Mouse (Mus musculus): ENCODE results near the gene Msl3l2. TPM values are rescaled to one million over a fixed set of nuclear protein-coding genes. Genes with fewer than 3 reads are reported as not detected.

Gene Msl3l2
- polyA plus RNA-seq, 1 experiment from 2014 or later: 9.6 TPM

- ATAC-seq: peak; percentile 82
- no peaks in the 10 kb centered on the region for H3K36me3 ChIP-seq
- WGBS: 14% methylated on average over 27 of the region's 27 CpGs
- peak overlapping the region; percentile 93 for H3K27ac ChIP-seq
- H3K9ac ChIP-seq (replicated peaks): peak overlapping the region; percentile 71
- H3K4me2 ChIP-seq (replicated peaks): peak overlapping the region; percentile 82
- peak overlapping the region; percentile 61 for H3K4me3 ChIP-seq (replicated peaks)
- H3K4me1 ChIP-seq (replicated peaks): peaks cover 11% of the 10 kb centered on the region
- H3K9me3 ChIP-seq: no peaks in the 10 kb centered on the region
- no peaks in the 10 kb centered on the region for H3K27me3 ChIP-seq
Measured at GRCm38 (mm10) chr10:56115636-56116180, 9.0 kb downstream of the Msl3l2 start.

GRCm38 (mm10) chr10:56126972-56127371 is 20.3 kb downstream of the Msl3l2 start:
- no peaks in the 10 kb centered on the region for H3K36me3 ChIP-seq
- no peak overlapping the region for H3K4me2 ChIP-seq (replicated peaks)
- no peaks in the 10 kb centered on the region for H3K27me3 ChIP-seq
- no peak overlapping the region for H3K4me3 ChIP-seq (replicated peaks)
- H3K9ac ChIP-seq (replicated peaks): no peak overlapping the region
- no peak for ATAC-seq
- H3K9me3 ChIP-seq: no peaks in the 10 kb centered on the region
- no peaks in the 10 kb centered on the region for H3K4me1 ChIP-seq (replicated peaks)
- 97% methylated on average over 1 of the region's 1 CpGs for WGBS
- H3K27ac ChIP-seq: no peak overlapping the region

- 80% methylated on average over 2 of the region's 2 CpGs for WGBS
- H3K27ac ChIP-seq: no peak overlapping the region
- H3K4me2 ChIP-seq (replicated peaks): no peak overlapping the region
- no peaks in the 10 kb centered on the region for H3K9me3 ChIP-seq
- no peak for ATAC-seq
- no peaks in the 10 kb centered on the region for H3K36me3 ChIP-seq
- H3K4me1 ChIP-seq (replicated peaks): no peaks in the 10 kb centered on the region
- no peak overlapping the region for H3K9ac ChIP-seq (replicated peaks)
- no peak overlapping the region for H3K4me3 ChIP-seq (replicated peaks)
- H3K27me3 ChIP-seq: no peaks in the 10 kb centered on the region
Measured at GRCm38 (mm10) chr10:56129642-56130041, 22.9 kb downstream of the Msl3l2 start.

- Histone ChIP-seq H3K4me2 (replicated peaks) (no peak overlapping the region), H3K36me3 (no peaks in the 10 kb centered on the region), H3K27ac (no peak overlapping the region), H3K9ac (replicated peaks) (no peak overlapping the region), H3K4me3 (replicated peaks) (no peak overlapping the region), H3K27me3 (no peaks in the 10 kb centered on the region), H3K9me3 (no peaks in the 10 kb centered on the region), H3K4me1 (replicated peaks) (no peaks in the 10 kb centered on the region)
- WGBS: 94% methylated on average over 5 of the region's 5 CpGs
- no peak for ATAC-seq
Measured at GRCm38 (mm10) chr10:56137191-56137590, 30.5 kb downstream of the Msl3l2 start.

GRCm38 (mm10) chr10:56148920-56149319 is 42.2 kb downstream of the Msl3l2 start:
- no peak overlapping the region for H3K27ac ChIP-seq
- H3K36me3 ChIP-seq: peaks cover 5% of the 10 kb centered on the region; the same call in 1 of the 2 replicates
- ATAC-seq: no peak
- H3K4me2 ChIP-seq (replicated peaks): no peak overlapping the region
- no peaks in the 10 kb centered on the region for H3K9me3 ChIP-seq
- no peak overlapping the region for H3K9ac ChIP-seq (replicated peaks)
- no peaks in the 10 kb centered on the region for H3K4me1 ChIP-seq (replicated peaks)
- H3K4me3 ChIP-seq (replicated peaks): no peak overlapping the region
- no peaks in the 10 kb centered on the region for H3K27me3 ChIP-seq
- WGBS: 94% methylated on average over 3 of the region's 3 CpGs

GRCm38 (mm10) chr10:56156956-56157355 is 50.2 kb downstream of the Msl3l2 start:
- H3K4me1 ChIP-seq (replicated peaks): 0 out of 2 replicates have a peak, but pooled peaks cover 3% of the 10 kb centered on the region
- H3K4me2 ChIP-seq (replicated peaks): no peak overlapping the region
- 97% methylated on average over 3 of the region's 3 CpGs for WGBS
- H3K36me3 ChIP-seq: peaks cover 3% of the 10 kb centered on the region; the same call in 1 of the 2 replicates
- no peak for ATAC-seq
- no peaks in the 10 kb centered on the region for H3K9me3 ChIP-seq
- H3K27ac ChIP-seq: no peak overlapping the region
- H3K9ac ChIP-seq (replicated peaks): no peak overlapping the region
- H3K27me3 ChIP-seq: no peaks in the 10 kb centered on the region
- no peak overlapping the region for H3K4me3 ChIP-seq (replicated peaks)

- WGBS: 29% methylated on average over 3 of the region's 3 CpGs
- Histone ChIP-seq H3K4me3 (replicated peaks) (no peak overlapping the region), H3K9ac (replicated peaks) (no peak overlapping the region), H3K27me3 (no peaks in the 10 kb centered on the region), H3K27ac (no peak overlapping the region), H3K9me3 (no peaks in the 10 kb centered on the region), H3K4me2 (replicated peaks) (no peak overlapping the region), H3K4me1 (replicated peaks) (0 out of 2 replicates have a peak, but pooled peaks cover 3% of the 10 kb centered on the region), H3K36me3 (no peaks in the 10 kb centered on the region)
- peak; percentile 87 for ATAC-seq
Measured at GRCm38 (mm10) chr10:56158207-56158606, 51.5 kb downstream of the Msl3l2 start.

- Histone ChIP-seq H3K4me1 (replicated peaks) (0 out of 2 replicates have a peak, but pooled peaks cover 3% of the 10 kb centered on the region), H3K9ac (replicated peaks) (no peak overlapping the region), H3K9me3 (no peaks in the 10 kb centered on the region), H3K4me2 (replicated peaks) (no peak overlapping the region), H3K4me3 (replicated peaks) (no peak overlapping the region), H3K27ac (no peak overlapping the region), H3K36me3 (no peaks in the 10 kb centered on the region), H3K27me3 (no peaks in the 10 kb centered on the region)
- 16% methylated on average over 2 of the region's 2 CpGs for WGBS
- ATAC-seq: peak; percentile 82
Measured at GRCm38 (mm10) chr10:56158748-56159147, 52.0 kb downstream of the Msl3l2 start.

GRCm38 (mm10) chr10:56164411-56164810 is 57.7 kb downstream of the Msl3l2 start:
- no peaks in the 10 kb centered on the region for H3K27me3 ChIP-seq
- no peaks in the 10 kb centered on the region for H3K9me3 ChIP-seq
- no peak for ATAC-seq
- no peaks in the 10 kb centered on the region for H3K4me1 ChIP-seq (replicated peaks)
- no peak overlapping the region for H3K9ac ChIP-seq (replicated peaks)
- no peaks in the 10 kb centered on the region for H3K36me3 ChIP-seq
- H3K4me2 ChIP-seq (replicated peaks): no peak overlapping the region
- H3K4me3 ChIP-seq (replicated peaks): no peak overlapping the region
- H3K27ac ChIP-seq: no peak overlapping the region
- 79% methylated on average over 3 of the region's 3 CpGs for WGBS

GRCm38 (mm10) chr10:56165758-56166157 is 59.0 kb downstream of the Msl3l2 start:
- no peaks in the 10 kb centered on the region for H3K36me3 ChIP-seq
- H3K27ac ChIP-seq: no peak overlapping the region
- no peak overlapping the region for H3K4me2 ChIP-seq (replicated peaks)
- no peaks in the 10 kb centered on the region for H3K4me1 ChIP-seq (replicated peaks)
- no peaks in the 10 kb centered on the region for H3K27me3 ChIP-seq
- no peaks in the 10 kb centered on the region for H3K9me3 ChIP-seq
- no peak for ATAC-seq
- no peak overlapping the region for H3K4me3 ChIP-seq (replicated peaks)
- no peak overlapping the region for H3K9ac ChIP-seq (replicated peaks)
- WGBS: 86% methylated on average over 4 of the region's 4 CpGs

Other genes with a start within 250 kb of the Msl3l2 start
- gene Tbc1d32, start 121.8 kb downstream of the Msl3l2 start, polyA plus RNA-seq (2015; fragmentation: Nextera tagmentation; extraction: Ambion mirVana): 3.1 and 3.5 TPM in 2 replicates

Measured in midbrain, embryonic 13.5 days (tissue).